Mouse (Mus musculus): ENCODE measurements around the gene Neurod2. TPM values are rescaled to one million over a fixed set of nuclear protein-coding genes. Genes with fewer than 3 reads are reported as not detected.

Neurod2 gene
- polyA plus RNA-seq, 1 experiment from 2014 or later, result 110 TPM

DNA sequence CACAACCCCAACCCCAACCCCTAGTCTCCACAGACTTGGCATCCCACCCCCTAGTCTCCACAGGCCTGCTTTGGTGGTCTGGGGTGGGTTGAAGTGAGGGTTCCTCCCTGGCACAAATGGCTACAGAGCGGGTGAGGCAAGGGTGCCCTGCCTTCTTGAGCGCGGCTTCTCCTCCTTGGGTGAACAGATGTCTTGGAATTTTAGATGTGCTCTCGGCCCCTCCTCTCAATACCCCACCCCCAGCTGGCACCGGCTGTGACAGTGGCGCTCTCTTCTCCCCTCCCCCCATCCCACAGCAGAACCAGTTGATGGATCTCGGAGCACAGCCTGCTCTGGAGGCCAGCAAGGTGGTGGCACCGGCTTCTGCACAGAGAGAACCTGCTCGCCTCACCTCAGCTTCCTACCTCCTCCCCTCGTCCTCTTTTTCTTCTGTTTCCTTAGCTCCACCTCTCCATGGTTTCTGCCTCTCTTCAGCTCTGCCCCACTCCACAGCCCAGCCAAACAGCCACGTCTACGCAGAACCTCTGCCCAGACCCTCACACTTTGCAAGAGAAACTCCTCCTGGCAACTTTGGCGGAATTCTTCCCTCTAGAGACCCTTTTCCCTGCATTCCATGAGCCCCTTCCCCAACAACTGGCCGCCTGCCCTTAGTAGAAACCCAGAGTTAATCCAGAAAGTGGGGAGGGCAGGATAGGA is 10.9 kb downstream of the Neurod2 start:
- H3K27me3 ChIP-seq (replicated peaks; ENCODE audit: control insufficient read depth, insufficient read depth, low read length), result peaks cover 31% of the 10 kb centered on the region
- peaks cover 68% of the 10 kb centered on the region for H3K4me1 ChIP-seq (replicated peaks; ENCODE audit: control insufficient read depth, insufficient read depth, low read length)
- peak overlapping the region; percentile 41 for H3K4me2 ChIP-seq (ENCODE audit: low read length)
- no peaks in the 10 kb centered on the region for H3K36me3 ChIP-seq (ENCODE audit: control insufficient read depth, insufficient read depth)
- H3K4me3 ChIP-seq (replicated peaks; ENCODE audit: low read length), result peak overlapping the region; percentile 18
- peak overlapping the region; percentile 97 for H3K27ac ChIP-seq (ENCODE audit: low read length)
- peak; percentile 39 for ATAC-seq
- H3K9me3 ChIP-seq (ENCODE audit: control insufficient read depth, low read length), result no peaks in the 10 kb centered on the region
- WGBS, result under 1% methylated on average over 14 of the region's 14 CpGs
- H3K9ac ChIP-seq (replicated peaks; ENCODE audit: low read depth, low read length), result peak overlapping the region; percentile 30

DNA sequence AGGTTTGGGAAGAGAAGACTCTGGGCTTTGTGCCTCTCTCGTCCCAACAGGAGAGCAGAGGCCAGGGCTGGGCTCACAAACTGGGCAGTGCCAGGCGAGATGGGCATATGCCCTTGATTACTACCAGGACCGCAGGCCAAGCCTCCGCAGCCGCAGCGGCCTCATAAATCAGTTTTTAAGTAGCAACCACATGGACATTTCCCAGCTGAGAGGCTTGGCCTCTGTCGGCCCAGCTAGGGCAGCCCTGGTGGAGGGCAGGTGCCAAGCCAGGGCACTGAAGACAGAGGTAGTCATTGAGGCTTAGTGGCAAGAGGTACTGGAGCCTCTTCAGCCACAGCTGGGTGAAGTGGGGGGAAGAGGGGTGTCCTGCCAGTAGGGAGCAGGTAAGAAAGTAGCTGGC is 12.0 kb downstream of the Neurod2 start:
- H3K9ac ChIP-seq (replicated peaks; ENCODE audit: low read depth, low read length), result peak overlapping the region; percentile 27; the same call in 1 of the 2 replicates
- WGBS, result 2% methylated on average over 7 of the region's 7 CpGs
- H3K27ac ChIP-seq (ENCODE audit: low read length), result peak overlapping the region; percentile 97
- no peaks in the 10 kb centered on the region for H3K36me3 ChIP-seq (ENCODE audit: control insufficient read depth, insufficient read depth)
- H3K4me3 ChIP-seq (replicated peaks; ENCODE audit: low read length), result peak overlapping the region; percentile 7; the same call in 1 of the 2 replicates
- ATAC-seq, result no peak
- no peaks in the 10 kb centered on the region for H3K9me3 ChIP-seq (ENCODE audit: control insufficient read depth, low read length)
- peaks cover 25% of the 10 kb centered on the region for H3K27me3 ChIP-seq (replicated peaks; ENCODE audit: control insufficient read depth, insufficient read depth, low read length)
- H3K4me2 ChIP-seq (ENCODE audit: low read length), result peak overlapping the region; percentile 36
- H3K4me1 ChIP-seq (replicated peaks; ENCODE audit: control insufficient read depth, insufficient read depth, low read length), result peaks cover 60% of the 10 kb centered on the region

DNA sequence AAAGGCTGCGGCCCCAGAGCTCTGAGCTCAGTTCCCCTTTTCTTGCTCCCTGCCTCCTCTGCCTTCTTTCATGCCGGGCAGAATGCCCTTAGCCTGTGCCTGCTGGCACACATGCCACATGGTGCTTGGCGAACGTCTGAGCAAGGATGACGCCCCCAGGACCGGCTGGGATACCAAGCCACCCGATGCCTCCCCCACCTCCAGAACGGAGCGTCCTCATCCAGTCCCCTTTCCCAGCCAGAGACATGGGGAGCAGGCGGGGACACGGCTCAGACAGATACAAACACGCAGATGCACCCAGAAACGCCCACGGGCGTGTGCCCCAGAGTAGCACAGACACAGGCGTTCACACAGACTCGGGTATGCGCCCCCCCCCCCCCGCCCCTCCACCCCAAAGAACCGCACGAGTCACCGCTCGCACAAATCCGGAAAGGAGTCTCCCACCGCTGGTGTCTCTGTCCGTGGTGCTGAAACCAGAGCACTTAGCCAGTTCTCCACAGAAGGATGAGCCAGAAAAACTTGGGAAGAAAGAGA is 15.6 kb downstream of the Neurod2 start:
- ATAC-seq, result peak; percentile 41
- Histone ChIP-seq H3K36me3 (ENCODE audit: control insufficient read depth, insufficient read depth) (no peaks in the 10 kb centered on the region), H3K9ac (replicated peaks; ENCODE audit: low read depth, low read length) (peak overlapping the region; percentile 37), H3K4me1 (replicated peaks; ENCODE audit: control insufficient read depth, insufficient read depth, low read length) (peaks cover 34% of the 10 kb centered on the region), H3K4me3 (replicated peaks; ENCODE audit: low read length) (peak overlapping the region; percentile 20), H3K27ac (ENCODE audit: low read length) (peak overlapping the region; percentile 72), H3K4me2 (ENCODE audit: low read length) (peak overlapping the region; percentile 42), H3K27me3 (replicated peaks; ENCODE audit: control insufficient read depth, insufficient read depth, low read length) (peaks cover 18% of the 10 kb centered on the region), H3K9me3 (ENCODE audit: control insufficient read depth, low read length) (no peaks in the 10 kb centered on the region)
- under 1% methylated on average over 26 of the region's 26 CpGs for WGBS

DNA sequence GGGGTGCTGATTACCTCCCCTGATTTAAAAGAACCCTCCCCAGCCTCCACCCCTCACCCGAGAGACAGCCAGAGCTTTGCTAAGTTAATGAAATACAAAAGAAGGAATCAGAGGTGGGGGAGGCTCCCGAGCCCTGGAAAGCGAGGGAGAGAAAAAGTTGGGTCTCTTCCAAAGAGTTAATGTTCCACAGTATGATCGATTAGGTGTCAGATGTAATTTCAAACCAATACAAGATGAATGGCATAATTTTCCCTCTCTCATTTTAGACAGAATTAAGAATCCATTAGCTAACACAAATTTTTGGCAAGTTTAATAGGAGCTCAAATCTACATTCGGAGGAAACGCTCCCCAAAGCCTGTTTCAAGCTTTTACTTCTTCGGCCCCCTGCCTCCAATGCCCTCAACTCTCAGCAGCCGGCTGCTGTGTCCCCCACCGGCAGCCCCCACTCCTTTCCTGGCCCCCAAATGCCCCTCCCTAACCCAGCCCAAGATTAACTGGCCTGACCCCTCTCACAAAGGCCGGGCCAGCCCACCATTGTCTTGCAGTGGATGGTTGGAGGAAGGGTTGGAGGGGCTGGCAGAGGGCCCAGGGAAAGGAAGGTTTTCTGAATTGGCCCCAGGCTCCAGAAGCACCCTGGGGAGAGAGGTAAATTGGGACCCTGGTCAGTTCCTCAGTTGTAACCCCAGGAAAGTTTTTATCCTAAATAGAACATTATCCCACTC is 30.8 kb downstream of the Neurod2 start:
- H3K4me2 ChIP-seq (ENCODE audit: low read length), result no peak overlapping the region
- no peaks in the 10 kb centered on the region for H3K36me3 ChIP-seq (ENCODE audit: control insufficient read depth, insufficient read depth)
- ATAC-seq, result no peak
- H3K4me3 ChIP-seq (replicated peaks; ENCODE audit: low read length), result no peak overlapping the region
- no peak overlapping the region for H3K27ac ChIP-seq (ENCODE audit: low read length)
- no peaks in the 10 kb centered on the region for H3K27me3 ChIP-seq (replicated peaks; ENCODE audit: control insufficient read depth, insufficient read depth, low read length)
- no peaks in the 10 kb centered on the region for H3K9me3 ChIP-seq (ENCODE audit: control insufficient read depth, low read length)
- no peak overlapping the region for H3K9ac ChIP-seq (replicated peaks; ENCODE audit: low read depth, low read length)
- peaks cover 43% of the 10 kb centered on the region for H3K4me1 ChIP-seq (replicated peaks; ENCODE audit: control insufficient read depth, insufficient read depth, low read length)
- WGBS, result 3% methylated on average over 10 of the region's 10 CpGs

DNA sequence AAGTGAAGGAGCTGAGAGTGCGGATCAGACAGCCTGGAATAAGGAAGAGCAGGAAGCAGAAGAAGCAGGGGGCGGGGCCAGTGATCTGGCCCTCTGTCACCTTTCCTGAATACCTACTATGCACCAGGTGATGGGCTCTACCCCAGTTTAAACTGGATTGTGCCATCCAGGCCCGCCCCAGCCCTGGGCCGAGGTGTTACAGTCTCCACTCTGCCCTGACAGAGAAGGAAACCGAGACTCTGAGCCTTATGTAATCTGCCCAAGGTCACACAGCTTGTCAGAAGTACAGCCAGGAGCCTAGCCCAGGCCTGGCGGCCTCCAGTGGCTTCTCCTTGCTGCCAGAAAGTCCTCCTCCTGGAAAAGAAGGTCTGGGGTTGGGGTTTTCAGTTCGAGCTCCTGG is 31.7 kb downstream of the Neurod2 start:
- H3K9me3 ChIP-seq (ENCODE audit: control insufficient read depth, low read length), result no peaks in the 10 kb centered on the region
- peak overlapping the region; percentile 20; the same call in 1 of the 2 replicates for H3K9ac ChIP-seq (replicated peaks; ENCODE audit: low read depth, low read length)
- H3K4me3 ChIP-seq (replicated peaks; ENCODE audit: low read length), result no peak overlapping the region
- ATAC-seq, result no peak
- H3K27me3 ChIP-seq (replicated peaks; ENCODE audit: control insufficient read depth, insufficient read depth, low read length), result no peaks in the 10 kb centered on the region
- no peaks in the 10 kb centered on the region for H3K36me3 ChIP-seq (ENCODE audit: control insufficient read depth, insufficient read depth)
- no peak overlapping the region for H3K4me2 ChIP-seq (ENCODE audit: low read length)
- H3K27ac ChIP-seq (ENCODE audit: low read length), result no peak overlapping the region
- WGBS, result 32% methylated on average over 7 of the region's 7 CpGs
- H3K4me1 ChIP-seq (replicated peaks; ENCODE audit: control insufficient read depth, insufficient read depth, low read length), result peaks cover 49% of the 10 kb centered on the region

DNA sequence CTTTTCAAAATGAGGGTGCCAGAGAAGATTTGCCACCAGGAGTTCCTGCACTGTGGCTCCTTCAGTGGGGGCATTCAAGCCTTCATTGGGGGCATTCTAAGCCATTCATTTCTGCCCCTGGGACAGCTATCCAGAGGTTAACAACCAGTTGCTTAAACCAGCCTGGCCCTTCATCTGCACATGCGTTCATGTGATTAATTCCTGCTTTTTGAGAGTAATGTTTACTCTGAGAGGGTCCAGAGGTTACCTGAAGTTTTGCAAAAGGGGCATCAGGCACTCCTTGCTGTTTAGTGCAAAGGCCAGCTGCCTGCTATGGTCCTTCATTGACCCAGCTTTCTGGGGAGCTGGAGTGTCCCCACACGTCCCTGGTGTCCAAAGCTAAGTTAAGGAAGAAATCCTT is 32.5 kb downstream of the Neurod2 start:
- Histone ChIP-seq H3K4me1 (replicated peaks; ENCODE audit: control insufficient read depth, insufficient read depth, low read length) (peaks cover 51% of the 10 kb centered on the region), H3K9me3 (ENCODE audit: control insufficient read depth, low read length) (no peaks in the 10 kb centered on the region), H3K9ac (replicated peaks; ENCODE audit: low read depth, low read length) (no peak overlapping the region), H3K4me2 (ENCODE audit: low read length) (no peak overlapping the region), H3K36me3 (ENCODE audit: control insufficient read depth, insufficient read depth) (no peaks in the 10 kb centered on the region), H3K27ac (ENCODE audit: low read length) (no peak overlapping the region), H3K4me3 (replicated peaks; ENCODE audit: low read length) (no peak overlapping the region), H3K27me3 (replicated peaks; ENCODE audit: control insufficient read depth, insufficient read depth, low read length) (no peaks in the 10 kb centered on the region)
- WGBS, result 63% methylated on average over 2 of the region's 2 CpGs
- no peak for ATAC-seq

DNA sequence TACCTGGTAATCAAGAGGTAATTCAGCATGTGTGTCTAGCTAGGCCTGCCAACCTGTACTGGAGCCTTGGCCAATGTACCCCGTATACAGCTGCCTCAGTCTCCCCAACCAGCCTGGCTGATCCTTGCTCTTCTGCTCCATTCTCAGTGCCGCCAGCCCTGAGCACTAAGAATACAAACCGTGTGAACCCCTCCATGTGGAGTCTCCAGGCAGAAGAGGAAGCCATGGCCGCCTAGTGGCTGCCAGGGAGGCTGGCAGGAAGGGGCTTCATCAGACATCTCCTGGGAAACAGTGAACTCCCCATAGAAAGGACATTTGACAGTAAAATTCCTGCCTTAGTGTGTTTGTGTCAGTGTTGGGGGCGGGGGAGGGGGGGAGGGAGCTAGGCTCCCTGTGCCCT is 33.2 kb downstream of the Neurod2 start:
- no peak overlapping the region; the same call in 1 of the 2 replicates for H3K9ac ChIP-seq (replicated peaks; ENCODE audit: low read depth, low read length)
- no peak overlapping the region for H3K4me3 ChIP-seq (replicated peaks; ENCODE audit: low read length)
- H3K36me3 ChIP-seq (ENCODE audit: control insufficient read depth, insufficient read depth), result no peaks in the 10 kb centered on the region
- peak overlapping the region; percentile 94 for H3K27ac ChIP-seq (ENCODE audit: low read length)
- no peaks in the 10 kb centered on the region for H3K9me3 ChIP-seq (ENCODE audit: control insufficient read depth, low read length)
- no peaks in the 10 kb centered on the region for H3K27me3 ChIP-seq (replicated peaks; ENCODE audit: control insufficient read depth, insufficient read depth, low read length)
- peaks cover 54% of the 10 kb centered on the region for H3K4me1 ChIP-seq (replicated peaks; ENCODE audit: control insufficient read depth, insufficient read depth, low read length)
- H3K4me2 ChIP-seq (ENCODE audit: low read length), result peak overlapping the region; percentile 69
- ATAC-seq, result peak; percentile 61
- WGBS, result 3% methylated on average over 5 of the region's 5 CpGs

DNA sequence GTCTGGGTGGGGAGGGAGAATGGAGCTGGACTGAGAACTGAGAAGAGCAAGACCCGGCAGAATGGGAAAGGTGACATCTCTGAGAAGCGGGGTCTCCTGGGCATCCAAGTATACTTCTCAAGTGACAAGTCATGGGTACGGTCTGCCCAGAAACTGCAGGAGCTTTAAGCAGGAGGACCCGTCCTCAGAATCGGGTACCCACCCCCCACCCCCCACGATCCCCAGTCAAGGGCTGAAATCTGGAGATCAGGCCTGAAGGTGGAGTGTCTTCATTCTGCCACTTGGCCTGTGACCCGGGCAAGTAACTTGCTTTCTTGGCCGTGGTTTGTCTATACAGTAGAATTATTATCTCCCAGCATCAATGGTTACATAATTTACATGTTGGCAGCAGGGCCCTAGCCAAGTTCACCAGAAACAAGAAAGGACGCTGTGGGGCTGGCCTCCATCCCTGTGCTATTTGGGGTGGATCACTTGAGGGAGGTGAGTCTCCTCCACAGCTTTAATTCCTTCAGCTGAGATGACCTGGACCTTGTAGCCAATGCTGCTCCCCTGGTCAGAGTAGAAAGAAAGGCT is 34.3 kb downstream of the Neurod2 start:
- WGBS, result 2% methylated on average over 9 of the region's 9 CpGs

More for the DNA sequence above, 34.3 kb downstream of the Neurod2 start:
- peaks cover 66% of the 10 kb centered on the region for H3K4me1 ChIP-seq (replicated peaks; ENCODE audit: control insufficient read depth, insufficient read depth, low read length)
- no peaks in the 10 kb centered on the region for H3K27me3 ChIP-seq (replicated peaks; ENCODE audit: control insufficient read depth, insufficient read depth, low read length)
- peak overlapping the region; percentile 56 for H3K4me3 ChIP-seq (replicated peaks; ENCODE audit: low read length)
- H3K9me3 ChIP-seq (ENCODE audit: control insufficient read depth, low read length), result no peaks in the 10 kb centered on the region
- peak overlapping the region; percentile 69 for H3K4me2 ChIP-seq (ENCODE audit: low read length)
- no peaks in the 10 kb centered on the region for H3K36me3 ChIP-seq (ENCODE audit: control insufficient read depth, insufficient read depth)
- peak overlapping the region; percentile 94 for H3K27ac ChIP-seq (ENCODE audit: low read length)
- ATAC-seq, result no peak
- H3K9ac ChIP-seq (replicated peaks; ENCODE audit: low read depth, low read length), result peak overlapping the region; percentile 76

All from forebrain, embryonic 16.5 days (tissue).